Mouse (Mus musculus) telencephalon, adult 2 months (tissue): ENCODE data around the gene Medag.

Experiments
- DNase-seq: peaks from one replicate; pipeline ENCODE4 v3.0.0-alpha.2; 2011; ENCODE audit warnings: low read depth, low spot score

The Medag gene

GRCm38 (mm10) chr5:149411509-149412193 lies at the start of gene Medag:
Medag (plus strand) TSS chr5:149411749.
- no peak for DNase-seq

GRCm38 (mm10) chr5:149362626-149363025 lies 48.9 kb upstream of the Medag start:
- DNase-seq, result no peak

GRCm38 (mm10) chr5:149363903-149364755 lies 47.4 kb upstream of the Medag start:
- no peak for DNase-seq

GRCm38 (mm10) chr5:149367011-149367410 lies 44.5 kb upstream of the Medag start:
- no peak for DNase-seq

GRCm38 (mm10) chr5:149367544-149368466 lies 43.7 kb upstream of the Medag start:
- DNase-seq, result no peak

- no peak for DNase-seq
These were observed 42.8 kb upstream of the Medag start for GRCm38 (mm10) chr5:149368575-149369312.

GRCm38 (mm10) chr5:149369373-149370035 lies 42.0 kb upstream of the Medag start:
- DNase-seq, result no peak

GRCm38 (mm10) chr5:149372018-149372417 lies 39.5 kb upstream of the Medag start:
- no peak for DNase-seq

- DNase-seq, result no peak
These were observed 38.3 kb upstream of the Medag start for GRCm38 (mm10) chr5:149373224-149373623.

- DNase-seq, result no peak
These were observed 37.5 kb upstream of the Medag start for GRCm38 (mm10) chr5:149374026-149374425.

- no peak for DNase-seq
These were observed 36.3 kb upstream of the Medag start for GRCm38 (mm10) chr5:149375074-149375888.

GRCm38 (mm10) chr5:149375889-149376212 lies 35.7 kb upstream of the Medag start:
- DNase-seq, result peak; percentile 59

- DNase-seq, result no peak
These were observed 35.2 kb upstream of the Medag start for GRCm38 (mm10) chr5:149376367-149376766.

GRCm38 (mm10) chr5:149377253-149377652 lies 34.3 kb upstream of the Medag start:
- DNase-seq, result no peak

GRCm38 (mm10) chr5:149378566-149378965 lies 33.0 kb upstream of the Medag start:
- no peak for DNase-seq

- peak; percentile 35 for DNase-seq
These were observed 32.3 kb upstream of the Medag start for GRCm38 (mm10) chr5:149379131-149379784.

GRCm38 (mm10) chr5:149379861-149380260 lies 31.7 kb upstream of the Medag start:
- no peak for DNase-seq

GRCm38 (mm10) chr5:149380388-149380916 lies 31.1 kb upstream of the Medag start:
- peak; percentile 71 for DNase-seq

- no peak for DNase-seq
These were observed 29.6 kb upstream of the Medag start for GRCm38 (mm10) chr5:149381948-149382347.
